Mouse (Mus musculus): ENCODE data around the gene Rps24. TPM values are rescaled to one million over a fixed set of nuclear protein-coding genes. Genes with fewer than 3 reads are reported as not detected.

Gene Rps24
- total and polyA plus RNA-seq, 3 experiments: 642 to 971 (median 851) TPM

GRCm38 (mm10) chr14:24498561-24499255 lies 11.8 kb downstream of the Rps24 start:
- Histone ChIP-seq H3K4me1 (ENCODE audit: control insufficient read depth, insufficient read depth, low read length) (peaks cover 6% of the 10 kb centered on the region), H3K27ac (no peak overlapping the region), H3K4me3 (no peak overlapping the region), H3K36me3 (ENCODE audit: control insufficient read depth, insufficient read depth, low read length) (peaks cover 22% of the 10 kb centered on the region), H3K27me3 (ENCODE audit: control insufficient read depth, insufficient read depth, low read length) (no peaks in the 10 kb centered on the region), H3K9ac (ENCODE audit: low read depth, low read length) (no peak overlapping the region), H3K79me2 (replicated peaks; ENCODE audit: control insufficient read depth, insufficient read depth, low read length) (no peaks in the 10 kb centered on the region)
- TF ChIP-seq CTCF (IDR thresholded peaks at IDR 0.05) (no peak), EP300 (IDR thresholded peaks at IDR 0.05; ENCODE audit: insufficient read depth, low read depth, low read length) (no peak), POLR2A (IDR thresholded peaks at IDR 0.05; ENCODE audit: insufficient read depth, low read depth, low read length) (no peak)
- intact Hi-C loops (cut with DNase I): no loop called here
- WGBS: 54% methylated on average over 5 of the region's 5 CpGs
- no peak for DNase-seq

DNA sequence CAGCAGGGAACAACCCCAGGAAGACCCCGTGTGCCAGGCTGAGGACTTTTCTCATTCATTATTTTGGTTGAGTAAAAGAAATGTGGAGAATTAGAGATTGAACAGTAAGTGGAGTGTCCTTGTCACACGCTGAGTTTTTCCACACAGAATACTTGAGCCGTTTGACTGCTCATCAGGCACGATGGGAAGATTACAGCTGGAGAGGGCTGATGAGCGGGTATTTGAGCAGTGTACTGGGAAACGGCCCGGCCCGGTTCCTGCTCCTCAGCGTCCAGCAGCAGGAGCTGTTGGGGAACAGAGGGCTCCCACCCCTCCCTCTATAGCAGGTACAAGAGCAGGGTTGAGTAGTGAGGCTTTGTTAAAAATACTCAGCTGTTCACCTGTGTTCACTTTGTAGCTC lies 12.6 kb downstream of the Rps24 start:
- no peak overlapping the region for H3K4me3 ChIP-seq
- H3K27ac ChIP-seq: no peak overlapping the region
- H3K27me3 ChIP-seq (ENCODE audit: control insufficient read depth, insufficient read depth, low read length): no peaks in the 10 kb centered on the region
- 47% methylated on average over 9 of the region's 9 CpGs for WGBS
- H3K4me1 ChIP-seq (ENCODE audit: control insufficient read depth, insufficient read depth, low read length): peaks cover 6% of the 10 kb centered on the region
- no peaks in the 10 kb centered on the region for H3K79me2 ChIP-seq (replicated peaks; ENCODE audit: control insufficient read depth, insufficient read depth, low read length)
- no peak overlapping the region for H3K9ac ChIP-seq (ENCODE audit: low read depth, low read length)
- TF ChIP-seq POLR2A (IDR thresholded peaks at IDR 0.05; ENCODE audit: insufficient read depth, low read depth, low read length) (no peak), CTCF (IDR thresholded peaks at IDR 0.05) (no peak), EP300 (IDR thresholded peaks at IDR 0.05; ENCODE audit: insufficient read depth, low read depth, low read length) (no peak)
- H3K36me3 ChIP-seq (ENCODE audit: control insufficient read depth, insufficient read depth, low read length): peaks cover 15% of the 10 kb centered on the region
- intact Hi-C loops (cut with DNase I): no loop called here
- no peak for DNase-seq

- Histone ChIP-seq H3K27me3 (ENCODE audit: control insufficient read depth, insufficient read depth, low read length) (no peaks in the 10 kb centered on the region), H3K79me2 (replicated peaks; ENCODE audit: control insufficient read depth, insufficient read depth, low read length) (no peaks in the 10 kb centered on the region), H3K27ac (peak overlapping the region; percentile 33; the same call in 1 of the 2 replicates), H3K9ac (ENCODE audit: low read depth, low read length) (peak overlapping the region; percentile 47), H3K36me3 (ENCODE audit: control insufficient read depth, insufficient read depth, low read length) (peaks cover 11% of the 10 kb centered on the region), H3K4me3 (no peak overlapping the region), H3K4me1 (ENCODE audit: control insufficient read depth, insufficient read depth, low read length) (peaks cover 6% of the 10 kb centered on the region)
- 21% methylated on average over 18 of the region's 18 CpGs for WGBS
- peak; percentile 74 to 84 for DNase-seq
- intact Hi-C loops (cut with DNase I): loop anchor here (1.0 to 10.0 kb wide), 7 partner anchors 45 to 1075 kb away; partner anchors contain the start of gene Zmiz1
- peak; percentile 96; the same call in 1 of the 2 replicates for TF ChIP-seq CTCF (IDR thresholded peaks at IDR 0.05)
- TF ChIP-seq POLR2A (IDR thresholded peaks at IDR 0.05; ENCODE audit: insufficient read depth, low read depth, low read length): 0 out of 2 replicates have a peak, but pooled peaks have one; percentile 27
- peak; percentile 63; the same call in 1 of the 2 replicates for TF ChIP-seq EP300 (IDR thresholded peaks at IDR 0.05; ENCODE audit: insufficient read depth, low read depth, low read length)
Measured at GRCm38 (mm10) chr14:24500091-24500844, 13.3 kb downstream of the Rps24 start.

DNA sequence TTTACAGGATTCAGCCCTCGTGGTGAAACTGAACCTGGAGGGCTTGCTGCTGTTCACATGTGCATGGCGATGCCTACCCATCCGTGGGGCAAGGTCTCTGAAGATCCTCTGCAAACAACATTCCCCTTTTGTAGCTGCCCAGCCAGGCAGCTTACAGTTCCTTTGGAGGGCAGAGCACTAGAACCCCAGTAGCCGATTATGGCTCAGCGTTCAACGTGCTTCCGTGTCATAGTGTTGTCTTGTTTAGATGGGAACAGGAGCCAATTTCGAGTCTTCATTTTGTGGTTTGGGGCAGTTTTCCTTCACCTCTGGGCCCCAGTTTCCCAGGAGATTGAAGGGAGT lies 13.9 kb downstream of the Rps24 start:
- Histone ChIP-seq H3K36me3 (ENCODE audit: control insufficient read depth, insufficient read depth, low read length) (peaks cover 8% of the 10 kb centered on the region), H3K4me3 (no peak overlapping the region), H3K9ac (ENCODE audit: low read depth, low read length) (peak overlapping the region; percentile 47), H3K4me1 (ENCODE audit: control insufficient read depth, insufficient read depth, low read length) (peaks cover 6% of the 10 kb centered on the region), H3K27me3 (ENCODE audit: control insufficient read depth, insufficient read depth, low read length) (no peaks in the 10 kb centered on the region), H3K27ac (peak overlapping the region; percentile 33; the same call in 1 of the 2 replicates), H3K79me2 (replicated peaks; ENCODE audit: control insufficient read depth, insufficient read depth, low read length) (no peaks in the 10 kb centered on the region)
- intact Hi-C loops (cut with DNase I): loop anchor here (1.0 to 10.0 kb wide), 8 partner anchors 44 to 1074 kb away; partner anchors contain the start of gene Zmiz1
- no peak for DNase-seq
- TF ChIP-seq CTCF (IDR thresholded peaks at IDR 0.05) (no peak), POLR2A (IDR thresholded peaks at IDR 0.05; ENCODE audit: insufficient read depth, low read depth, low read length) (0 out of 2 replicates have a peak, but pooled peaks have one; percentile 3), EP300 (IDR thresholded peaks at IDR 0.05; ENCODE audit: insufficient read depth, low read depth, low read length) (no peak)
- 22% methylated on average over 8 of the region's 8 CpGs for WGBS

DNA sequence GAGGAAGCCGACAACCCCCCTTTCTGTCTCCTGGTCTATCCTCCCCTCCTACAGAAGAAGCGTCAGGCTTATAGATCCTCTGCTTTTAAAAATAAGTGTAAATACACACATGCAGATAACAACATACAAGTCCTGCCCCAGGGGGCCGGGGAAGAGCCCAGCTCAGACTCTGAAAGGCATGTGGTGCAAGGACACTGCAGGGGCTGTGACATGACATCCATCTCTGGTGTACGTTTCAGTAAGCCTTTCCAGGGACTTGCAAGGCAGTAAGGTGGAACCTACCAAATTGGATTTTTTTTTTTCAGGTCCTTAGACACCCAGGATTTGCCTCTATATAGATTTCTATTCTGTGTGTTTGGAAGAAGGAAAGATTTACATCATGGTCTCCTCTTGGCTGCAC lies 14.3 kb downstream of the Rps24 start:
- H3K27ac ChIP-seq: no peak overlapping the region
- 72% methylated on average over 4 of the region's 4 CpGs for WGBS
- H3K4me1 ChIP-seq (ENCODE audit: control insufficient read depth, insufficient read depth, low read length): peaks cover 6% of the 10 kb centered on the region
- H3K9ac ChIP-seq (ENCODE audit: low read depth, low read length): no peak overlapping the region
- no peak overlapping the region for H3K4me3 ChIP-seq
- TF ChIP-seq EP300 (IDR thresholded peaks at IDR 0.05; ENCODE audit: insufficient read depth, low read depth, low read length): no peak
- no peak for TF ChIP-seq CTCF (IDR thresholded peaks at IDR 0.05)
- no peak for TF ChIP-seq POLR2A (IDR thresholded peaks at IDR 0.05; ENCODE audit: insufficient read depth, low read depth, low read length)
- no peaks in the 10 kb centered on the region for H3K79me2 ChIP-seq (replicated peaks; ENCODE audit: control insufficient read depth, insufficient read depth, low read length)
- H3K27me3 ChIP-seq (ENCODE audit: control insufficient read depth, insufficient read depth, low read length): no peaks in the 10 kb centered on the region
- DNase-seq: no peak
- intact Hi-C loops (cut with DNase I): loop anchor here (1.0 to 10.0 kb wide), 7 partner anchors 44 to 1074 kb away; partner anchors contain the start of gene Zmiz1
- peaks cover 5% of the 10 kb centered on the region for H3K36me3 ChIP-seq (ENCODE audit: control insufficient read depth, insufficient read depth, low read length)

Measured in heart, adult 2 months (tissue).